Mouse (Mus musculus): ENCODE results near the gene Ttc7. TPM values are rescaled to one million over a fixed set of nuclear protein-coding genes. Genes with fewer than 3 reads are reported as not detected.

Ttc7 gene
- polyA plus RNA-seq, 1 experiment from 2014 or later, result 3.6 TPM

DNA sequence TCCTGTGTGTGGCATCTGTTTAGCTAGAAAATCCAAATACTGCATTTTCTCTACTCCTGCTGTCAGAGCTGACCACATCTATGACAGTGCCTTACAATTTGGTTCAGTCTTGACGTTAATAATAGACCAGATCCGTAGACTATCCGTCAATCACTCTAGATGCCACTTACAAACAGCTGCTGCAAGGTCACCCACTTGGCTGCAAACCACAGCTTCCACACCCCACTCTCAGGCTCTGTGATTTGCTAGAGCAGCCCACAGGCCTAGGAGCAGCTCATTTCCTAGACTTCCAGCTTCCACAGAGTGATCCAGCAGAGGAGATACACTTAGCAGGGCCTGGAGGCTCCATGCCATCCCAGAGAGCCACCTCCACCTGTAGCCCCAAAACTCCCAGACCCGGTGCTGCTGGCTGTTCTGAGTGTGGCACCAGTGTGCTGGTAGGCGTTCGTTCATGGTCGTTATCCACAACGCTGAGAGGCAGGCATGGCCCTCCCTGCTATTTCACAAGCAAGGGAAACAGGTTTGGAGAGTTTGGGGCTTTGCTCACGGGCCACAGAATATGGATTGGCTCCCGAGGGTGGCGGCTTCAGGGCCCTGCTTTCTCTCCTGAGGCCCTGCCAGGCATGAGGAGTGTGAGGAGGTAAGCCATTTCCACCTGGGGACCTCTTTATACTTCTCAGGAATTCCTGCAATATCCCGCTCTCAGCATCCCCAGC, 26.5 kb downstream of the Ttc7 start:
- no peak overlapping the region for H3K4me3 ChIP-seq
- WGBS, result 81% methylated on average over 12 of the region's 12 CpGs
- peaks cover 21% of the 10 kb centered on the region for H3K4me1 ChIP-seq
- H3K27me3 ChIP-seq (ENCODE audit: low read depth, poor library complexity, severe bottlenecking), result no peaks in the 10 kb centered on the region
- no peaks in the 10 kb centered on the region for H3K9me3 ChIP-seq (replicated peaks)
- no peak for DNase-seq (ENCODE audit: low spot score)
- H3K27ac ChIP-seq, result no peak overlapping the region
- H3K36me3 ChIP-seq, result no peaks in the 10 kb centered on the region

DNA sequence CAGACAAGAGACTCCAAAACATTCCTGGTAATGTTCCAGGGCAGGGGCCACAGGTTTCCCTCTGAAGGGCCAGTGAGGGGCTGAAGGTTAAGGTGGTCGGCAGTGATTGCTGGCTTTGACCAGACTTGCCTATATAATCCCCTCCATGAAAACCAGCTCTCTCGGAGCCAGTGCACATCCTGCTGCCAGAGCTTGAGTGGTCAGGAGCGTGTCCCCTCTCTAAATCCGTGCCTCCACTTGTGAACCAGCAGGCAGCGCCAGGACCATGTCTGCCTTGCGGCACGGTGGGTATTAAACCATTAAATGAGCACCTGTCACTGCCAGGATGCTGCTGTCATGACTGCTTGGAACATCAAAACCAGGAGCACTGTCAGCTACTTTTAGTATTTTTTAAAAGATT, 27.8 kb downstream of the Ttc7 start:
- DNase-seq (ENCODE audit: low spot score), result no peak
- 87% methylated on average over 7 of the region's 7 CpGs for WGBS

DNA sequence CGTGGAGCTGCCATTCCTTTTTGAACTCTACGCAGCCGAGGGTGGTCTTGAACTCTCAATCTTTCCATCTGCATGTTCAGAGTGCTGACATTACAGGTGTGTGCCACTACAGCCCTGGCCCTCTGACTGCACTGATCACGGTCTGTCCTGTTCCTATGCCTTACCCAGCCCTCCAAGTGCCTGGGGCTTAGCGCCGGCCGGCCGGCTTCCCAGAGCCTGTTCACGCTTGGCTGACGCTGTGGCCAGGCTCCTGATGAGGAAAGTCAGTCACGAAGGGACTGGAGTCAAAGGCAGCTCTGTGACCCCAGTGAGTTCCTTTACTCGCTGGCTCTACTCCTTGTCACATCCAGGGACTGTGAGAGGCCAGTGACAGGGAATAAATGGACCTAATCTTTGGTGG, 29.7 kb downstream of the Ttc7 start:
- no peak overlapping the region for H3K4me3 ChIP-seq
- 70% methylated on average over 12 of the region's 12 CpGs for whole genome bisulfite sequencing
- peaks cover 43% of the 10 kb centered on the region for H3K4me1 ChIP-seq
- H3K27me3 ChIP-seq (ENCODE audit: low read depth, poor library complexity, severe bottlenecking), result no peaks in the 10 kb centered on the region
- H3K27ac ChIP-seq, result no peak overlapping the region
- no peaks in the 10 kb centered on the region for H3K9me3 ChIP-seq (replicated peaks)
- no peaks in the 10 kb centered on the region for H3K36me3 ChIP-seq
- no peak for DNase-seq (ENCODE audit: low spot score)

More for the DNA sequence above, 27.8 kb downstream of the Ttc7 start:
- Histone ChIP-seq H3K27me3 (ENCODE audit: low read depth, poor library complexity, severe bottlenecking) (no peaks in the 10 kb centered on the region), H3K4me3 (no peak overlapping the region), H3K36me3 (no peaks in the 10 kb centered on the region), H3K27ac (no peak overlapping the region), H3K9me3 (replicated peaks) (no peaks in the 10 kb centered on the region), H3K4me1 (peaks cover 33% of the 10 kb centered on the region)

DNA sequence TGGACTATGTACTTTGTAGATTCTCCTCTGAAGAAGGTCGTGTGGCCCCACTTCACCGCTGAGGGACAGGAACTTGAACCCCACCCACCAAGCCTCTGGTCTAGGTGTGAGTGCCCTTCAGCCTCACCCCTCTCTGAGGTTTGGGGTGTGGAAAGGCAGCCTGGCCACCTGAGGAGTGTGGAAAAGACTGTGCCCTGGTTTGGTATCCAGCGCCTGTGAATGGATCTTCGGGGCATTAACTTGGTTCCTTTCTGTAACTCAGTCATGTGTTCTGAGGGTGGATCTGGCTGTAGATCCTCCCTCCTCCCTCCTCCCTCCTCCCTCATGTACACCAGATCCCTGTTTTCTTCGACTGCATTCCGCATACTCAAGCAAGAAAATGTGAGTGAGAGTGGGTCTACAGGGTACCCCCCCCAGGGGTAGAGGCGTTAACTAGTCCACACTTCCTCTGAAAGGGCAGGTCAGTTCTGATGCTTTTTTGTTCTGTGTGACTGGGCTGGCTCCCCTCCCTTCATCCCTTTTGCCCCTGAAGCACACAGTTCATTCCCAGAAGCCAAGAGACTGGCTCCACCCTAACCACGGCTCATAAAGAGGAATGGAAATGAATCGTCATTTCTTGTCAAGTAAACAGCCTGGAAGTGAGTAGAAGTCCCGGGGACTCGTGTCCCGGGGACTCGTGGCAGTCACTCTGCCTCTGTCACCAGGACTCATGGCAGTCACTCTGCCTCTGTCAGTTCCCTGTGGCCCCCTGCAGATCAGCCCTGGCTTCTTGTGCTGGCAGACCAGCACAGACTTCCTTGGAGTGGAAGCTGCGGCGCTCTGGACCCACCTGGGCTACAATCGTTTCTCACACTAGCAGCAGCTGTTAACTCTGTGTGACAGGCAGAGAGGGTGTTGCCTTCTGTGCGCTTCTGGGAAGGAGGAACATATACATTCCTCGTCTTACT, 30.5 kb downstream of the Ttc7 start:
- Histone ChIP-seq H3K4me3 (no peak overlapping the region), H3K4me1 (peaks cover 49% of the 10 kb centered on the region), H3K9me3 (replicated peaks) (no peaks in the 10 kb centered on the region), H3K27ac (0 out of 2 replicates have a peak overlapping the region, but pooled peaks have one; percentile 4), H3K27me3 (ENCODE audit: low read depth, poor library complexity, severe bottlenecking) (no peaks in the 10 kb centered on the region), H3K36me3 (no peaks in the 10 kb centered on the region)
- WGBS, result 62% methylated on average over 18 of the region's 18 CpGs
- DNase-seq (ENCODE audit: low spot score), result peak; percentile 44

DNA sequence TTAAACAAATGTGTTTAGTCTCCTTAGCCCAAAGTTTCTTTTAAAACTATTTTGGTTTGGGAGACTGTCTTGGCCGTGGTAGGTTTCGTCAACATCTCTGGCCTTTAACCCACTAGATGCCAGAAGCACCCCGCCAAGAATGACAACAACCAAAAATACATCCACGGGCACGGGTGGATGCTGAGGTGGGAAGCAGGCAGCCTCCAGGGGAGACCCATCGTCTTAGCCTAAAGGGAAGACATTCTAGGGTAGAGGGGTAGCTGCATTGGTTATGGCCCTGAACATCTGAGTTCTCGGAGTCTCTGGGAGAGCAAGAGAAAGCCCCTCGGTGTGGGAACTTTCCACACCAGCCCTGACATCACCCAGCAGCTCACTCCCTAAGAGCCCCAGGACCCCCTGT, 31.4 kb downstream of the Ttc7 start:
- Histone ChIP-seq H3K4me3 (no peak overlapping the region), H3K9me3 (replicated peaks) (no peaks in the 10 kb centered on the region), H3K27ac (0 out of 2 replicates have a peak overlapping the region, but pooled peaks have one; percentile 10), H3K36me3 (no peaks in the 10 kb centered on the region), H3K27me3 (ENCODE audit: low read depth, poor library complexity, severe bottlenecking) (no peaks in the 10 kb centered on the region), H3K4me1 (peaks cover 49% of the 10 kb centered on the region)
- WGBS, result 84% methylated on average over 8 of the region's 8 CpGs
- no peak for DNase-seq (ENCODE audit: low spot score)

DNA sequence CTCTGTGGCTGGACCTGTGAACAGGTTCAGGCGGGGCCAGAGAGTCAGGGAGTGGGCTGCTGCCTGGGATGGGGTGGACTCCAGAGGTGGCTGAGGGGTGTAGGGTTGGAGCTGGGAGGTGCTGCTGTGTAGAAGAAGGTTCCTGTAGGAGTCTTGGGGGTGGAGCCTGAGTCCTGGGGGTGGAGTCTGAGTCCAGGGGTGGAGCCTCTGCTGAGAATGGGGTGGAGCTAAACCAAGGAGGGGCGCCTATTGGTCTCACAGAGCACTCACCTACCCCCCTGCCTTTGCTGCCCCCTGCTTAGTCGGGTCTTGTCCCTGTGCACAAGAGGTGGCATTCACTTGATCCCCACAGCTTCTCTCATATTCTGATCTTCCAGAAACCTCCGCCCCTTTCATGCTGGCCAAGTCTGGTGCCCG, 31.9 kb downstream of the Ttc7 start:
- Histone ChIP-seq H3K27ac (0 out of 2 replicates have a peak overlapping the region, but pooled peaks have one; percentile 10), H3K4me1 (peaks cover 49% of the 10 kb centered on the region), H3K36me3 (no peaks in the 10 kb centered on the region), H3K9me3 (replicated peaks) (no peaks in the 10 kb centered on the region), H3K4me3 (no peak overlapping the region), H3K27me3 (ENCODE audit: low read depth, poor library complexity, severe bottlenecking) (no peaks in the 10 kb centered on the region)
- 61% methylated on average over 5 of the region's 5 CpGs for WGBS
- no peak for DNase-seq (ENCODE audit: low spot score)

DNA sequence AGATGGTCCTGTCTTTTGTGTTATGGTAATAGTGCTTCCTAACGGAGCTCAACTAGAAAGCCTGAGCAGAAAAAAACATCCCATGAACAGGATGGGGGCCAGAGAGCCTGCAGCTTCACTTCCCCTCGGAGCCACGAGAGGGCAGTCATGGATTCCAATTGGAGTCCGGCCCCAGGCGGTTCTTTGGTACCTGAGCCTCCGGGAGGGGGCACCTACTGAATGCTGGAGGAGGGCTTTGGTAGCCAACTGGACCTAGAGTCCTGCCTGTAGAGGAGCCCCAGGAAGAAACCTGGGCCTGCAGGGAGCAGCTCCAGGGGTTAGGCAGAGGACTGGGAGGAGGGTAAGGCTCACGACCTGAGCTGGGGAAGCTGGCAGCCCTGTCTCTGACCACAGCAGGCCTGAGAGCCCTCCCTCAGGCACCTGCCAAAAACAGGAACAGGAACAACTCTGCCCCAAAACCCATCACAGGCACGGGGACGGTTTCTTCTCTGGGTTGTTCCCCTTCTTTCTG, 32.4 kb downstream of the Ttc7 start:
- WGBS, result 12% methylated on average over 9 of the region's 9 CpGs
- no peaks in the 10 kb centered on the region for H3K27me3 ChIP-seq (ENCODE audit: low read depth, poor library complexity, severe bottlenecking)
- no peak overlapping the region for H3K27ac ChIP-seq
- peak; percentile 93 for DNase-seq (ENCODE audit: low spot score)
- H3K4me1 ChIP-seq, result peaks cover 49% of the 10 kb centered on the region
- H3K4me3 ChIP-seq, result no peak overlapping the region
- no peaks in the 10 kb centered on the region for H3K9me3 ChIP-seq (replicated peaks)
- H3K36me3 ChIP-seq, result no peaks in the 10 kb centered on the region

DNA sequence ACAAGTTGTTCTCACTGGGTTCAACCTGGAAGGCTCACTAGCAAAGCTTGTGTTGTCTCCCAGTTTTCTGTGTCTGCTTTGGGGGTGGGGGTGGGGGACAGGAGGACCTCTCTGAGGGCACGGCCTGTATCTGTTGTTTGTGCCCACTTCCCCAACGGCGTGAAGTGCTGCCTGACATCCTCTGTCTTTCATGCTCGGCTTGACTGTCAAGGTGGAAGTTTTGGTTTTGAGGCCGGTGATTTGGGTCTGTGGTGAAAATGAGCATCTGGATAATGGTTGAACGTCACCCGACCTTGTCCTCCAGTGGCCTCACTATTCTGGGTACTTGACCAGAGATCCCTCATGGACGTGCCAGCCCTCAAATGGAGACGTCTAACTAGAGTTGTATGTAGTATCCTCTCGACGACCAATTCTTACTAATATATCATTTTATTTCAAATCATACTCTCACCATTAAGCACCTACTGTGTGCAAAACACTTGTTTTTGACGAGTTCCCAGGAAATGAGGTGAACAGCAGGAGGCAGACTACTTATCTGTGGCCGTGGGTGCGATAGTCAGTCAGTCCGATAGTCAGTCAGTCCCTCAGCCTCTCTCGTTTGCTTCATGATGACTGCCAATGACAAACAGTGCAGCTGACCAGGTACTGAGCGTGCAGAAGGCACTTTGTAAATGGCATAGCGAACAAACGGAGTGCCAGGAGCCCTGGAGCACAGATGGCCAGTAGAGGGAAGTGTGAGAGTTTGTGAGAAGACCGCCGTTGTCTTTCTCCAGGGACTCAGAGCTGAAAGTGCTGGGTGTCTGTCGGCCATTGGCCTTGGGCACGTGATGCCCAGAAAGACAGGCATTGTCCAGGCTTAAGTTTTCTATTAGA, 33.4 kb downstream of the Ttc7 start:
- Histone ChIP-seq H3K27ac (no peak overlapping the region), H3K9me3 (replicated peaks) (no peaks in the 10 kb centered on the region), H3K27me3 (ENCODE audit: low read depth, poor library complexity, severe bottlenecking) (no peaks in the 10 kb centered on the region), H3K4me3 (no peak overlapping the region), H3K4me1 (peaks cover 49% of the 10 kb centered on the region), H3K36me3 (no peaks in the 10 kb centered on the region)
- WGBS, result 80% methylated on average over 23 of the region's 23 CpGs
- no peak for DNase-seq (ENCODE audit: low spot score)

DNA sequence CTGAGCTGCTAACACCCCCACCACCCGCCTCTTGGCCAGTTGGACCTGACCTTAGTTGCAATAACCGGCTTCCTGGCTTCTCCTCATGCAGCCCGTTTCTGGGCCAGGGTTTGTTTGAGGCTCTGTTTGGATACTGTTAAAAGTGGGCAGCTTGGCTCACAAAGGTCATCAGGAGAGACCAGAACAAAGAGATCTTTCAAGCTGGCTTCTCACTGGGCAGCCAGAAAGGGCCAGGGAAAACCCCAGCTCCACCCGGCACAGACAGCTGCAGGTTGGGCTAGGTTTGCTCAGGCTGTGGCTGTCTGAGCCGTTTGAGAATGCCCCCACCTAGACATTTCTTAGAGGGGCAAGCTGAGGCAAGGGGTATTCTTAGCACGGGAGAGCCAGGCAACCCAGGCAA, 34.6 kb downstream of the Ttc7 start:
- Histone ChIP-seq H3K9me3 (replicated peaks) (no peaks in the 10 kb centered on the region; the same call in 1 of the 2 replicates), H3K27ac (peak overlapping the region; percentile 28; the same call in 1 of the 2 replicates), H3K36me3 (no peaks in the 10 kb centered on the region), H3K27me3 (ENCODE audit: low read depth, poor library complexity, severe bottlenecking) (no peaks in the 10 kb centered on the region), H3K4me1 (peaks cover 46% of the 10 kb centered on the region), H3K4me3 (no peak overlapping the region)
- WGBS, result 56% methylated on average over 6 of the region's 6 CpGs
- DNase-seq (ENCODE audit: low spot score), result no peak

DNA sequence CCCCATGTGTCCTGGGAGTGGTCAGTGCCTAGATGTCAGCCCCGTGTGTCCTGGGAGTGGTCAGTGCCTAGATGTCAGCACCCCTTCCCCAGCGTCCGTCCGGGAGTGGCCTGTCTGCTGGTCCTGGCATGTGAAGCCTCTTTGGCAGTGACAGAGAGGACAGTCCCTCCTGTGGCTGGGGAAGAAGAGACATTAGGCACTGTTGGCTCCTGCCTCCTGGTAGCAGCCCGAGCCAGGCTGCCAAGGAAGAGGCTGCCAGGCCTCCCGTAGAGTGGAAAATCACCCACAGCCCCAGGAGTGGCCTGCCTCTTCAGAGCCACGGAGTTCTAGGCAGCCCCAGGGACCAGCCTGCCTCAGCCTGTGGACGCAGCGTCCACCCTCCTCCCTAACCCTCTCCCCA, 35.3 kb downstream of the Ttc7 start:
- no peaks in the 10 kb centered on the region for H3K27me3 ChIP-seq (ENCODE audit: low read depth, poor library complexity, severe bottlenecking)
- H3K4me3 ChIP-seq, result no peak overlapping the region
- no peak overlapping the region; the same call in 1 of the 2 replicates for H3K27ac ChIP-seq
- no peaks in the 10 kb centered on the region for H3K36me3 ChIP-seq
- peaks cover 41% of the 10 kb centered on the region for H3K4me1 ChIP-seq
- WGBS, result 71% methylated on average over 9 of the region's 9 CpGs
- H3K9me3 ChIP-seq (replicated peaks), result no peaks in the 10 kb centered on the region; the same call in 1 of the 2 replicates
- no peak for DNase-seq (ENCODE audit: low spot score)

DNA sequence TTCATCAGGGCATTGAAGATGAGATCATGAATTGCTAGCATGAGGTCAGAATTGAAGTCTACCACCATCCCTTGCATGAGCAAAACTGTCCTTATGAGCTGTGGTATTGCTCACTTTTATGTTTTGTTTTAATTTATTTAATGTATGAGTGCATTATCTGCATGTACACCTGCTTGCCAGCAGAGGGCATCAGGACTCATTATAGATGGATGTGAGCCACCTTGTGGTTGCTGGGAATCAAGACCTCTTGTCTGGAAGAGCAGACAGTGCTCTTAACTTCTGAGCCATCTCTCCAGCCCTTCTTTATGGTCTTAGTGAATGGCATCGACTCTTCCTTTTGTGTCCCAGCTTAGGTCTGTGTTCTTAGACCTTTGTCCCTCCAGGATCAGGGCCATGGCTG, 39.0 kb downstream of the Ttc7 start:
- DNase-seq (ENCODE audit: low spot score), result no peak
- H3K27ac ChIP-seq, result no peak overlapping the region
- no peaks in the 10 kb centered on the region; the same call in 1 of the 2 replicates for H3K9me3 ChIP-seq (replicated peaks)
- no peaks in the 10 kb centered on the region for H3K36me3 ChIP-seq
- H3K4me1 ChIP-seq, result peaks cover 29% of the 10 kb centered on the region
- H3K27me3 ChIP-seq (ENCODE audit: low read depth, poor library complexity, severe bottlenecking), result no peaks in the 10 kb centered on the region
- WGBS, result 89% methylated on average over 1 of the region's 1 CpGs
- no peak overlapping the region for H3K4me3 ChIP-seq

DNA sequence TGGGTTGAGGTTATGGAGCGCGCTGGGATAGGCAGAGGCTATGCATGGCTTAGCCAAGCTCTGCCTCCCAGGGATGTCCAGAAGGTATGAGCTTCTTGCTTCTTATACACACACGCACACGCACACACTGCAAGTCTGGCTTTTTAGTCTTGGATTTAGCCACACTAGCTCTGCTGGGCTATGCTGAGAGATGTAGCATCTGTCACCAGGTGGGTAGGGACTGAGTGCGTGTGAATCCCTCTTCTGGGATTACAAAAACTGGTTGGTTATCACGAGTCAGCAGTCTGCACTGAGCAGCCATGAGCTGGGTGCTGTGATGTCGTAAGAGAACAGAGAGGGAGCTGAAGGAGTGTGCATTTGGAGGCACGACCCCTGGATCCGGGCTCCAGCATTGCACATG, 40.5 kb downstream of the Ttc7 start:
- DNase-seq (ENCODE audit: low spot score), result no peak
- H3K4me1 ChIP-seq, result peaks cover 31% of the 10 kb centered on the region
- H3K9me3 ChIP-seq (replicated peaks), result no peaks in the 10 kb centered on the region; the same call in 1 of the 2 replicates
- no peak overlapping the region for H3K4me3 ChIP-seq
- 0 out of 2 replicates have a peak overlapping the region, but pooled peaks have one; percentile 1 for H3K27ac ChIP-seq
- WGBS, result 89% methylated on average over 9 of the region's 9 CpGs
- no peaks in the 10 kb centered on the region for H3K36me3 ChIP-seq
- H3K27me3 ChIP-seq (ENCODE audit: low read depth, poor library complexity, severe bottlenecking), result peaks cover 9% of the 10 kb centered on the region; the same call in 1 of the 2 replicates

All from limb, embryonic 10.5 days (tissue).